Mouse (Mus musculus) embryonic facial prominence, embryonic 11.5 days (tissue): Measurements from ENCODE around the gene Erc2. TPM values are rescaled to one million over a fixed set of nuclear protein-coding genes. Genes with fewer than 3 reads are reported as not detected.

ENCODE experiments used
- ATAC-seq: fragments of 200-750 bp; cut with Nextera tagmentation; replicated peaks from 2 replicates; pipeline ENCODE4 v1.8.0; 2017; ENCODE audit warnings: low read depth; ENCODE audit not compliant: insufficient number of reproducible peaks, low FRiP score, low TSS enrichment
- DNase-seq: peaks from one replicate; pipeline ENCODE4 v3.0.0-alpha.2; 2015; ENCODE audit warnings: low spot score
- H3K27ac ChIP-seq: fragments of 300-500 bp; sonication (generic); replicated peaks from 2 replicates; pipeline ENCODE4 v1.5.1; 2014; ENCODE audit warnings: mild to moderate bottlenecking, low read depth, low read length, control low read depth
- H3K27me3 ChIP-seq: fragments of 300-500 bp; sonication (generic); 2 replicates; pipeline ENCODE4 v1.6.1; 2014; ENCODE audit warnings: mild to moderate bottlenecking, low read length, moderate library complexity, mixed read lengths; ENCODE audit not compliant: control insufficient read depth, insufficient read depth
- H3K36me3 ChIP-seq: fragments of 300-500 bp; sonication (generic); replicated peaks from 2 replicates; pipeline ENCODE4 v1.6.1; 2014; ENCODE audit warnings: low read depth, mild to moderate bottlenecking, low read length, moderate library complexity, mixed read lengths; ENCODE audit not compliant: control insufficient read depth, insufficient read depth
- H3K4me1 ChIP-seq: fragments of 300-500 bp; sonication (generic); 2 replicates; pipeline ENCODE4 v1.6.1; 2014; ENCODE audit warnings: low read length, mixed read lengths; ENCODE audit not compliant: control insufficient read depth, insufficient read depth
- H3K4me2 ChIP-seq: fragments of 300-500 bp; sonication (generic); 2 replicates; pipeline ENCODE4 v1.6.1; 2014; ENCODE audit warnings: low read depth, mild to moderate bottlenecking, control low read depth, low read length, moderate library complexity
- H3K4me3 ChIP-seq: fragments of 300-500 bp; sonication (generic); 2 replicates; pipeline ENCODE4 v1.5.1; 2014; ENCODE audit warnings: low read depth, low read length, control low read depth
- H3K9ac ChIP-seq: fragments of 300-500 bp; sonication (generic); replicated peaks from 2 replicates; pipeline ENCODE4 v1.6.1; 2014; ENCODE audit warnings: mild to moderate bottlenecking, control low read depth, low read length
- H3K9me3 ChIP-seq: fragments of 300-500 bp; sonication (generic); replicated peaks from 2 replicates; pipeline ENCODE4 v1.6.1; 2016; ENCODE audit warnings: mild to moderate bottlenecking, low read length, inconsistent platforms, mixed read lengths; ENCODE audit not compliant: control insufficient read depth
- whole genome bisulfite sequencing: fragments of 180-500 bp; shearing (Covaris S2); extraction: QIAGEN DNeasy Blood & Tissue Kit; methylation state at CpG from one replicate; pipeline ENCODE4 v1.1.7; 2014; 5-methylcytosine and 5-hydroxymethylcytosine counted together
- polyA plus RNA-seq: library from polyadenylated mRNA; unstranded; fragments of >200 nt; fragmentation: Nextera tagmentation; extraction: Ambion mirVana; gene quantifications from 2 replicates; pipeline ENCODE4 v1.2.1, GENCODE M21; 2014

Erc2 gene
- polyA plus RNA-seq, 1 experiment from 2014 or later = 5.2 TPM

DNA sequence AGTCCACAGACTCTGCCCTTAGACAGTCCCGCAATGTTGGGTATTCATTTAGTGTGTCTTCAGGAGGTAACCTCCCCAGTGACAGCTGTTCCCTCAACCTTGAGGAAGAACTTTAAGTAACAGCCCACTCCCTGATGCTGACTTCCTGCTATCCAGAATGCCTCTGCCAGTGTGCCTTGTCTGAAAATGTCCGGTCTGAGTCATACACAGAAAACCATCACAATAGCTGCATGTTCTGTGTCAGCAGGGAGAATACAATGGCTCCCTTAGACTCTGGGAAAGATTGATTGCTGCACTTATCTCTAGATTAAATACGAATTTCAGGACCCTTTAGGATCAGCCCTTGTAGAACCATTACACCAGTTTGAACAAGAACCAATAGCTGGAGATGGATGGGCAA, 620.5 kb downstream of the Erc2 start:
- Histone ChIP-seq H3K9me3 (no peaks in the 10 kb centered on the region), H3K4me1 (no peaks in the 10 kb centered on the region; the same call in 1 of the 2 replicates), H3K4me2 (no peak overlapping the region), H3K27ac (no peak overlapping the region), H3K27me3 (no peaks in the 10 kb centered on the region), H3K4me3 (no peak overlapping the region), H3K9ac (no peak overlapping the region), H3K36me3 (no peaks in the 10 kb centered on the region)
- no peak for ATAC-seq
- DNase-seq = no peak
- WGBS = 71% methylated on average over 3 of the region's 3 CpGs

DNA sequence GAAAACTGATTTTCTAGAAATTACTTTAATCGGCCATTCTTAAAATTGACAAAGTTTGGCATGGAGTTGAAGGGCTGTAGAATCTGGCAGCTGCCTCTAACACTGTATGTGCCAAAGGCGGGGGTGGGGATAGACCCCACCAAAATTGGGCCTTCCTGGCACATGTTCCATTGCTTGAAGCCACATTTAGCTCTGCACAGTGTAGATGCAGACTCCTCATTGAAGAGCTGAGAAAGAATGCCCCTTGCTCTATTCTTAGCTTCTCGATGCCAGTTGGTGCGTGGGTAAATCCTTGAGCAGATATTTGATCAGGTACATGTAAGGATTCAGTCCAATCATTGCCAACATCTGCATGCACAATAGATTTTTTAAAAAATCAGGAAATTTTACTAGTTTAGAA, 621.2 kb downstream of the Erc2 start:
- Histone ChIP-seq H3K4me1 (no peaks in the 10 kb centered on the region; the same call in 1 of the 2 replicates), H3K27ac (no peak overlapping the region), H3K27me3 (no peaks in the 10 kb centered on the region), H3K36me3 (no peaks in the 10 kb centered on the region), H3K4me2 (no peak overlapping the region), H3K4me3 (no peak overlapping the region), H3K9ac (no peak overlapping the region), H3K9me3 (no peaks in the 10 kb centered on the region)
- ATAC-seq = no peak
- no peak for DNase-seq
- 93% methylated on average over 4 of the region's 4 CpGs for WGBS

DNA sequence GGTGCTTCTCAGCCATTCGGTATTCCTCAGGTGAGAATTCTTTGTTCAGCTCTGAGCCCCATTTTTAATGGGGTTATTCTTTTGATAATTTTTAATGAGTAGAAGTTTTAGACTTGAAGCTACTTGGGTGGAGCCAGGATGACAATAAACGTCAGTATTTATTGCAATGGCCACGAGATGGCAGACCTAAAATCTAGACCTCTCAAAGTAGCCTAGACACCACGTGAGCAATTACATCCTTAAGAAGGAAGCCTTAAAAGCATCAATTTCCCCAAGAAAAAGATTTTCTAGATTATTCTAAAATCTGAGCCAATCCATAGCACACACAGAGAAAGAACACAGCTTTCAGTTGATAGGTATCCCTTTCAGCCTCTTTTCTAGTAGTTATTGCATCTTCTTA, 640.5 kb downstream of the Erc2 start:
- no peaks in the 10 kb centered on the region for H3K36me3 ChIP-seq
- DNase-seq (no peak), ATAC-seq (no peak)
- no peak overlapping the region for H3K9ac ChIP-seq
- no peak overlapping the region for H3K4me2 ChIP-seq
- no peak overlapping the region for H3K27ac ChIP-seq
- no peak overlapping the region for H3K4me3 ChIP-seq
- H3K4me1 ChIP-seq = no peaks in the 10 kb centered on the region
- H3K9me3 ChIP-seq = no peaks in the 10 kb centered on the region
- H3K27me3 ChIP-seq = no peaks in the 10 kb centered on the region
- 65% methylated on average over 4 of the region's 4 CpGs for WGBS

DNA sequence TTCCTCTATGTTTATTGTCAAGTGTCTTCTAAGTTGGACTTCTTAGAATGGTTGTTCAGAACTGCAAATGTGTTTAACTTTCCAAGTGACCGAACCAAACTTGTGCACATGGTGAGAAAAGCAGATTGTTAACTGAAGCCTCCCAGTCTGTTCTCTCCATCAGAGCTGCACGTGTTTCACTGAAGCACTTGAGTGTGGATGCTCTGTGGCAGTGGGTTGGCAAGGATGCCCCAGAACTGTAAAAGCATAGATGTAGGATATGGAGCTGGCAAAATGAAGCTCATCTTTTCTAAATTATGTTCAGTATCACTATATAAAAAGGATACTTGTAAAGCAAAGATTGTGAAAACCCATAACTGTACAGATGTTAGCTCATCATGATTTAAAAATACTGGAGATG, 645.1 kb downstream of the Erc2 start:
- Histone ChIP-seq H3K27me3 (no peaks in the 10 kb centered on the region), H3K4me3 (no peak overlapping the region), H3K9me3 (no peaks in the 10 kb centered on the region), H3K27ac (no peak overlapping the region), H3K36me3 (no peaks in the 10 kb centered on the region), H3K4me2 (no peak overlapping the region), H3K4me1 (no peaks in the 10 kb centered on the region), H3K9ac (no peak overlapping the region)
- 69% methylated on average over 2 of the region's 2 CpGs for WGBS
- no peak for ATAC-seq
- DNase-seq = no peak

DNA sequence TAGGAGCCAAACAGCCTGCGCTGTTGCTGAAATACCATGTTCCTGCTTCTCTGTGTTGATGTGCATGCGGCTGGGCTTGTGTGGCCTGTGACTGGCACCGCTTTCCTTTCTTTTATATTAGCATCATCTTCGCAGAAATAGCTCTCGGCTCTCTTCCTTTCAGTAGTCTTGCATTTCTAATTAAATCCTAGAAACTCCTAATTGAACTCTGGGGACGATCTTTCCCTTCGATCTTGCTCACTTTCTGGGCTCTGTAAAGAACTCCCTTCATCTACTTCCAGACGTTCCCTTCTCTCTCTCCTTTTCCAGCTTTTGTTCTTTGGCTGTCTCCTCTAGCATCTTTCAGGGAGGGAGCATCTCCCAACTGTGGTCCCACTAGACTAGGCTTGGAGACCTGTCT, 649.6 kb downstream of the Erc2 start:
- no peak for DNase-seq
- H3K36me3 ChIP-seq = no peaks in the 10 kb centered on the region
- H3K27ac ChIP-seq = no peak overlapping the region
- no peak overlapping the region for H3K9ac ChIP-seq
- H3K27me3 ChIP-seq = no peaks in the 10 kb centered on the region
- no peaks in the 10 kb centered on the region for H3K4me1 ChIP-seq
- ATAC-seq = no peak
- 80% methylated on average over 8 of the region's 8 CpGs for WGBS
- no peaks in the 10 kb centered on the region for H3K9me3 ChIP-seq
- no peak overlapping the region for H3K4me2 ChIP-seq
- no peak overlapping the region for H3K4me3 ChIP-seq

DNA sequence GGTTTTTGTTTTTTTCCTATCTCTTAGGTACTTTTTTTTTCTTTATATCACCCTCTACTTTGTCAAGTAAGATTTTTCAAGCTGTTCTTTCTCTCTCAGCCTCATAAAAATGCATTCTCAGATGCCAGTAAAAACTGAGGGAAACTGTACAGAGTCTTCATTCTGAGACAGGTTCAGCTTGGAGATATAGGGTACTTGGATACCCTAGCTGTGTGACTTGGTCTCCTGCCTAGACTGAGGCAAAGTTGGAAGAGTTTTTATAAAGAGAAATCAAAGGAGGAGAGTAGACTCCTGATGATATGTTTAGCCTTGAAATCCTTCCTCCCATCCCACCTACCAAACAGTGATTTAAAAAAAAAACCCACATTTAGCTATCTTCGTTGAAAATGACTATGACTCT, 651.4 kb downstream of the Erc2 start:
- Histone ChIP-seq H3K9ac (no peak overlapping the region), H3K4me3 (no peak overlapping the region), H3K4me1 (no peaks in the 10 kb centered on the region), H3K27ac (no peak overlapping the region), H3K27me3 (no peaks in the 10 kb centered on the region), H3K9me3 (no peaks in the 10 kb centered on the region), H3K4me2 (no peak overlapping the region), H3K36me3 (no peaks in the 10 kb centered on the region)
- DNase-seq (no peak), ATAC-seq (no peak)
- WGBS = 82% methylated on average over 1 of the region's 1 CpGs

DNA sequence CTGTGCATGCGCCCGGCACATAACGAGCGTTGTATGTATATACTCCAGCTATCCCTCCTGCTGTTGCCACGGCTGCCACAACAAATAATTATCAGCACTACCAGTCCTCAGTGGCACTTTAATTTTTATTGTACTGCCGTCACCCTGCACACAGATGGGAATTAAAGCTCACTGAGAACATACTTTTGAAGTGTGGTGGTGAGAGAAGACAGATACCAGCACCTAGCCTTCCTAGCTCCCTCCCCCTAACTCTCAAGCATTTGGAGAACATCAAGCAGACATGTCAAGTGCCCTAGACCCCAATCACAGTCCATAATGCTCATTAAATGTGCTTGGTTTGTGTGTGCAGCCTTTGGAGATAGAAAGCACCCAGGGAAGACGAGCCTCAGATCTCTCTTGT, 652.6 kb downstream of the Erc2 start:
- DNase-seq = no peak
- H3K27ac ChIP-seq = no peak overlapping the region
- no peak overlapping the region for H3K4me2 ChIP-seq
- no peak overlapping the region for H3K4me3 ChIP-seq
- no peak for ATAC-seq
- H3K36me3 ChIP-seq = no peaks in the 10 kb centered on the region
- H3K9ac ChIP-seq = no peak overlapping the region
- no peaks in the 10 kb centered on the region for H3K27me3 ChIP-seq
- 74% methylated on average over 7 of the region's 7 CpGs for WGBS
- H3K9me3 ChIP-seq = no peaks in the 10 kb centered on the region
- H3K4me1 ChIP-seq = no peaks in the 10 kb centered on the region

DNA sequence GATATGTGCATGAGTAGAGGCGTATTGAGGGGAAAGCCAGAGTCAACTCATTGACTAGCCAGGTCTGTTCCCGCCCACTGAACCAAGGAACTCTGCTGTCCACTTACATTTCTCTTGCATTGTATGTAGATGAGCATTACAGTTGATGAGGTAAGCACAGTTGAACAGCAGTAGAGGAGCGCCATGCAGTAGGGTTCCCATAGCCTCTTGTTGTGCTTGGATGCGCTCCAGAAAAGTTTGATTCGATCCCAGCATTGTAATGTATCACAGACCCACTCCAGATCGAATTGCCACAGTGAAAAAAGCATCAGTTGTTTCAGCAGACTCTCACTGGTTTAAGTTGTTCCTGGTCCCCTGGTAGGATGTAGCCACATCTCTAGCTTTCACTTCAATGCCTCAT, 656.7 kb downstream of the Erc2 start:
- Histone ChIP-seq H3K9ac (no peak overlapping the region), H3K4me2 (no peak overlapping the region), H3K4me1 (no peaks in the 10 kb centered on the region), H3K4me3 (no peak overlapping the region), H3K9me3 (no peaks in the 10 kb centered on the region), H3K27me3 (no peaks in the 10 kb centered on the region), H3K36me3 (no peaks in the 10 kb centered on the region), H3K27ac (no peak overlapping the region)
- 83% methylated on average over 6 of the region's 6 CpGs for WGBS
- DNase-seq (no peak), ATAC-seq (no peak)
